Mouse (Mus musculus): ENCODE data around the gene Opalin. TPM values are rescaled to one million over a fixed set of nuclear protein-coding genes. Genes with fewer than 3 reads are reported as not detected.

The Opalin gene
- polyA plus RNA-seq, 1 experiment from 2014 or later = not detected

Other genes with a start within 250 kb of the Opalin start
- 28.2 and 35.1 TPM in 2 replicates for gene Ccnj, start 245.8 kb downstream of the Opalin start, polyA plus RNA-seq (2016; fragmentation: Nextera tagmentation; extraction: Ambion mirVana)
- 9.7 and 11.9 TPM in 2 replicates for gene Zfp518a, start 182.4 kb downstream of the Opalin start, polyA plus RNA-seq (2016; fragmentation: Nextera tagmentation; extraction: Ambion mirVana)
- 0.58 and 0.64 TPM in 2 replicates for gene Blnk, start 82.6 kb downstream of the Opalin start, polyA plus RNA-seq (2016; fragmentation: Nextera tagmentation; extraction: Ambion mirVana)
- 0.15 and 0.17 TPM in 2 replicates for gene Dntt, start 47.8 kb downstream of the Opalin start, polyA plus RNA-seq (2016; fragmentation: Nextera tagmentation; extraction: Ambion mirVana)
- 1.1 and 1.5 TPM in 2 replicates for gene Tll2, start 129.7 kb upstream of the Opalin start, polyA plus RNA-seq (2016; fragmentation: Nextera tagmentation; extraction: Ambion mirVana)
- gene Tm9sf3, start 186.9 kb upstream of the Opalin start, polyA plus RNA-seq (2016; fragmentation: Nextera tagmentation; extraction: Ambion mirVana) = 123 and 137 TPM in 2 replicates

Measured in neural tube, embryonic 12.5 days (tissue).